Mouse (Mus musculus): ENCODE measurements around the gene Il3. TPM values are rescaled to one million over a fixed set of nuclear protein-coding genes. Genes with fewer than 3 reads are reported as not detected.

Il3 gene
- polyA plus RNA-seq, 1 experiment from 2014 or later: not detected

DNA sequence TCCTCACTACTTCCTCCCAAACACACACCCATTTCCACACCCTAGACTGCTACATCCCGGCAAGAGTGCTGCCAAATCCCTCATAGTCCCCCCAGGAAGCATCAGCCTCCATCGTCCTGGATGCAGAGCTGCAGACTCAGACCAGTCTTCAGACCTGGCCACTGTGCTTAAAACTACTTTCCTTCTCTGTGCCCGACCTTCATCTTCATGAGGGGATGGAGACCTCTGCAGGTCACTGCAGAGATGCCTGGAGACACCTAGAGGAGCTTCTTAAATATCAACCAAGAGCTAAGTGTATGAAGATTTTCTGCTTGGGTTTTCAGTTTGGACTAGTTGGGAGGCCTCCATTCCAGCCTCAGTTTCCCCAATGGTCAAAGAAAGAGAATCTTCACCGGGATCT lies 13.0 kb downstream of the Il3 start:
- no peak for ATAC-seq (ENCODE audit: low FRiP score)
- H3K36me3 ChIP-seq (replicated peaks; ENCODE audit: control insufficient read depth, insufficient read depth): no peaks in the 10 kb centered on the region
- H3K9ac ChIP-seq: no peak overlapping the region
- WGBS: 69% methylated on average over 4 of the region's 4 CpGs
- H3K4me3 ChIP-seq (replicated peaks; ENCODE audit: low read length): no peak overlapping the region
- DNase-seq (ENCODE audit: low spot score): no peak
- no peaks in the 10 kb centered on the region for H3K9me3 ChIP-seq (ENCODE audit: control insufficient read depth, low read length)
- no peak overlapping the region for H3K4me2 ChIP-seq (replicated peaks)
- H3K4me1 ChIP-seq (replicated peaks; ENCODE audit: control insufficient read depth, insufficient read depth, low read length): no peaks in the 10 kb centered on the region
- no peaks in the 10 kb centered on the region for H3K27me3 ChIP-seq (ENCODE audit: control insufficient read depth, insufficient read depth, low read length)
- H3K27ac ChIP-seq: no peak overlapping the region

- H3K4me1 ChIP-seq (replicated peaks; ENCODE audit: control insufficient read depth, insufficient read depth, low read length): no peaks in the 10 kb centered on the region
- 92% methylated on average over 11 of the region's 11 CpGs for WGBS
- no peak for DNase-seq (ENCODE audit: low spot score)
Measured at GRCm38 (mm10) chr11:54250575-54250974, 16.5 kb downstream of the Il3 start.

GRCm38 (mm10) chr11:54249748-54250147 lies 17.3 kb downstream of the Il3 start:
- H3K4me3 ChIP-seq (replicated peaks; ENCODE audit: low read length): no peak overlapping the region
- ATAC-seq (ENCODE audit: low FRiP score) (no peak), DNase-seq (ENCODE audit: low spot score) (no peak)
- H3K4me1 ChIP-seq (replicated peaks; ENCODE audit: control insufficient read depth, insufficient read depth, low read length): no peaks in the 10 kb centered on the region
- no peak overlapping the region for H3K9ac ChIP-seq
- no peaks in the 10 kb centered on the region for H3K27me3 ChIP-seq (ENCODE audit: control insufficient read depth, insufficient read depth, low read length)
- H3K27ac ChIP-seq: no peak overlapping the region
- no peak overlapping the region for H3K4me2 ChIP-seq (replicated peaks)
- H3K9me3 ChIP-seq (ENCODE audit: control insufficient read depth, low read length): no peaks in the 10 kb centered on the region
- 86% methylated on average over 3 of the region's 3 CpGs for WGBS
- no peaks in the 10 kb centered on the region for H3K36me3 ChIP-seq (replicated peaks; ENCODE audit: control insufficient read depth, insufficient read depth)

More at GRCm38 (mm10) chr11:54250575-54250974, 16.5 kb downstream of the Il3 start:
- Histone ChIP-seq H3K27ac (no peak overlapping the region), H3K9me3 (ENCODE audit: control insufficient read depth, low read length) (no peaks in the 10 kb centered on the region), H3K36me3 (replicated peaks; ENCODE audit: control insufficient read depth, insufficient read depth) (no peaks in the 10 kb centered on the region), H3K4me3 (replicated peaks; ENCODE audit: low read length) (no peak overlapping the region), H3K4me2 (replicated peaks) (no peak overlapping the region), H3K27me3 (ENCODE audit: control insufficient read depth, insufficient read depth, low read length) (no peaks in the 10 kb centered on the region), H3K9ac (no peak overlapping the region)
- no peak for ATAC-seq (ENCODE audit: low FRiP score)

DNA sequence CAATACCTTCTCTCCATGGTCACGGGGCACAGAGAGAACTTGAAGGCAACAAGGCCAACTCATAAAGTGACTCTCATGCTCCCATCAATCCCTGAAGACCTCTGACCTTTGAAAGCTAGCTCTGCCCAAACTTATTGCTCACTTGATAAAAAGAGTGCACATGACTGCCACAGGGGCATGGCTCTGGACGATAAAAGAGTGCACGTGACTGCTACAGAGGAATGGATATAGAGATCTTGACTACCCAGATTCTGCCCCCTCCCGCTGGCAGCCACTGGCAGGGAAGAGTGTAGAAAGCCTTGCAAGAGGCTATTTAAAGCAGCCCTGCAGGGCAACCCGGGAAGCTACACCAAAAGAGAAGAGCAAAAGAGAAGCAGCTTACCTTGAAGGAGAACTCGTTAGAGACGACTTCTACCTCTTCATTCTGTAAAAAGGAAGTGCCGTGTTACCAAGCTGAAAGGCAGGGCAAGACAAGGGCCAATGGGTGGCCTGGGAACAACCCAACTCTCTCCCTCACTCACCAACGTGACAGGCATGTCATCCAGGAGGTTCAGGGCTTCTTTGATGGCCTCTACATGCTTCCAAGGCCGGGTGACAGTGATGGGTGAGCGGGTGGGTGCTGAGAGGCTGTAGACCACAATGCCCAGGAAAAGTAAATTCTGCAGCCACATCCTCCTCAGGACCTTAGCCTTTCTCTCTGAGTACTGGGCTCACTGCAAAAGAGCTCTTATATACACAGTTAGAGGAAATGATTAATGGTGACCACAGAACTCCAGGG lies 17.9 kb downstream of the Il3 start, which contains the start of gene Csf2:
Csf2 (minus strand) TSS at position 728 of the 778 bp plus-strand sequence.
- WGBS: 76% methylated on average over 11 of the region's 11 CpGs
- H3K4me1 ChIP-seq (replicated peaks; ENCODE audit: control insufficient read depth, insufficient read depth, low read length): no peaks in the 10 kb centered on the region
- no peak for DNase-seq (ENCODE audit: low spot score)

GRCm38 (mm10) chr11:54247251-54247950 lies 19.7 kb downstream of the Il3 start:
- Histone ChIP-seq H3K4me2 (replicated peaks) (no peak overlapping the region), H3K27me3 (ENCODE audit: control insufficient read depth, insufficient read depth, low read length) (no peaks in the 10 kb centered on the region), H3K4me3 (replicated peaks; ENCODE audit: low read length) (no peak overlapping the region), H3K27ac (no peak overlapping the region), H3K9me3 (ENCODE audit: control insufficient read depth, low read length) (no peaks in the 10 kb centered on the region), H3K36me3 (replicated peaks; ENCODE audit: control insufficient read depth, insufficient read depth) (no peaks in the 10 kb centered on the region), H3K4me1 (replicated peaks; ENCODE audit: control insufficient read depth, insufficient read depth, low read length) (no peaks in the 10 kb centered on the region), H3K9ac (no peak overlapping the region)
- ATAC-seq (ENCODE audit: low FRiP score) (no peak), DNase-seq (ENCODE audit: low spot score) (no peak)
- 86% methylated on average over 10 of the region's 10 CpGs for WGBS

More for the DNA sequence above, 17.9 kb downstream of the Il3 start, which contains the start of gene Csf2:
- no peak within 1 kb of the TSS for H3K4me3 ChIP-seq (replicated peaks; ENCODE audit: low read length)
- H3K36me3 ChIP-seq (replicated peaks; ENCODE audit: control insufficient read depth, insufficient read depth): no peaks in the 10 kb centered on the region
- no peak within 1 kb of the TSS for H3K27ac ChIP-seq
- H3K9me3 ChIP-seq (ENCODE audit: control insufficient read depth, low read length): no peaks in the 10 kb centered on the region
- H3K4me2 ChIP-seq (replicated peaks): no peak within 1 kb of the TSS
- no peaks in the 10 kb centered on the region for H3K27me3 ChIP-seq (ENCODE audit: control insufficient read depth, insufficient read depth, low read length)
- ATAC-seq (ENCODE audit: low FRiP score): no peak
- H3K9ac ChIP-seq: no peak within 1 kb of the TSS

DNA sequence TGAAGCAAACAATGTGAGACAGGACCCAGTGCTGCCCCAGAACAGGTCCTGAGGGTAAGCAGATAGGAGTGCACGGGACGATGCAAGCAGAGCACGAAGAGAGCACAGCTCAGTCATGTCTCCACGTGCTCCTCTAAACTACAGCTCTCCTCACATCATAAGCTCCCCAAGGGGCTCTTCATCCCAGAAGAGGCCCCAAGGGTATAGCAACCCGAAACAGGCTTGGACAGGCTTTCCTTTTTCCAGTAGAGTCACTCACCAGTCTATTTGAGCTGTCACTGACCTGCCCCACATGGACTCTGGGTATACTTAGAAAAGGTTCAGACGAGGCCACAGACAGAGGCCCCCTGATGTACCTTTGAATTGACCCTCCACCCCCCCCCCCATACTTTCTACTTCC lies 22.6 kb downstream of the Il3 start:
- Histone ChIP-seq H3K4me2 (replicated peaks) (no peak overlapping the region), H3K27me3 (ENCODE audit: control insufficient read depth, insufficient read depth, low read length) (no peaks in the 10 kb centered on the region), H3K9ac (no peak overlapping the region), H3K4me3 (replicated peaks; ENCODE audit: low read length) (no peak overlapping the region), H3K9me3 (ENCODE audit: control insufficient read depth, low read length) (no peaks in the 10 kb centered on the region), H3K36me3 (replicated peaks; ENCODE audit: control insufficient read depth, insufficient read depth) (no peaks in the 10 kb centered on the region), H3K27ac (no peak overlapping the region), H3K4me1 (replicated peaks; ENCODE audit: control insufficient read depth, insufficient read depth, low read length) (no peaks in the 10 kb centered on the region)
- DNase-seq (ENCODE audit: low spot score): no peak
- 83% methylated on average over 6 of the region's 6 CpGs for WGBS
- no peak for ATAC-seq (ENCODE audit: low FRiP score)

GRCm38 (mm10) chr11:54242494-54242893 lies 24.6 kb downstream of the Il3 start:
- no peak for ATAC-seq (ENCODE audit: low FRiP score)
- no peak for DNase-seq (ENCODE audit: low spot score)
- 91% methylated on average over 3 of the region's 3 CpGs for WGBS
- Histone ChIP-seq H3K4me2 (replicated peaks) (no peak overlapping the region), H3K9me3 (ENCODE audit: control insufficient read depth, low read length) (no peaks in the 10 kb centered on the region), H3K27ac (no peak overlapping the region), H3K36me3 (replicated peaks; ENCODE audit: control insufficient read depth, insufficient read depth) (no peaks in the 10 kb centered on the region), H3K27me3 (ENCODE audit: control insufficient read depth, insufficient read depth, low read length) (no peaks in the 10 kb centered on the region), H3K4me1 (replicated peaks; ENCODE audit: control insufficient read depth, insufficient read depth, low read length) (no peaks in the 10 kb centered on the region), H3K4me3 (replicated peaks; ENCODE audit: low read length) (no peak overlapping the region), H3K9ac (no peak overlapping the region)

GRCm38 (mm10) chr11:54236939-54237338 lies 30.1 kb downstream of the Il3 start:
- no peak overlapping the region for H3K4me2 ChIP-seq (replicated peaks)
- no peaks in the 10 kb centered on the region for H3K27me3 ChIP-seq (ENCODE audit: control insufficient read depth, insufficient read depth, low read length)
- no peak overlapping the region for H3K27ac ChIP-seq
- H3K4me1 ChIP-seq (replicated peaks; ENCODE audit: control insufficient read depth, insufficient read depth, low read length): no peaks in the 10 kb centered on the region
- no peak overlapping the region for H3K4me3 ChIP-seq (replicated peaks; ENCODE audit: low read length)
- H3K9me3 ChIP-seq (ENCODE audit: control insufficient read depth, low read length): no peaks in the 10 kb centered on the region
- ATAC-seq (ENCODE audit: low FRiP score): no peak
- WGBS: 88% methylated on average over 2 of the region's 2 CpGs
- DNase-seq (ENCODE audit: low spot score): no peak
- H3K9ac ChIP-seq: no peak overlapping the region
- no peaks in the 10 kb centered on the region for H3K36me3 ChIP-seq (replicated peaks; ENCODE audit: control insufficient read depth, insufficient read depth)

GRCm38 (mm10) chr11:54227478-54227877 lies 39.6 kb downstream of the Il3 start:
- 94% methylated on average over 2 of the region's 2 CpGs for WGBS

More at GRCm38 (mm10) chr11:54227478-54227877, 39.6 kb downstream of the Il3 start:
- no peaks in the 10 kb centered on the region for H3K36me3 ChIP-seq (replicated peaks; ENCODE audit: control insufficient read depth, insufficient read depth)
- H3K27ac ChIP-seq: no peak overlapping the region
- no peak overlapping the region for H3K4me2 ChIP-seq (replicated peaks)
- H3K4me3 ChIP-seq (replicated peaks; ENCODE audit: low read length): no peak overlapping the region
- H3K4me1 ChIP-seq (replicated peaks; ENCODE audit: control insufficient read depth, insufficient read depth, low read length): no peaks in the 10 kb centered on the region
- H3K27me3 ChIP-seq (ENCODE audit: control insufficient read depth, insufficient read depth, low read length): no peaks in the 10 kb centered on the region
- ATAC-seq (ENCODE audit: low FRiP score): no peak
- H3K9me3 ChIP-seq (ENCODE audit: control insufficient read depth, low read length): no peaks in the 10 kb centered on the region
- H3K9ac ChIP-seq: no peak overlapping the region
- DNase-seq (ENCODE audit: low spot score): no peak
